Mouse (Mus musculus) midbrain, embryonic 12.5 days (tissue): ENCODE results near the gene Hist1h4j. TPM values are rescaled to one million over a fixed set of nuclear protein-coding genes. Genes with fewer than 3 reads are reported as not detected.
"Not testable (repeated sequence)": the region's sequence is repeated elsewhere in the genome, so short reads cannot be mapped to it uniquely, and the experiment has no call there.

Experiments
- ATAC-seq: fragments of 200-750 bp; cut with Nextera tagmentation; 2 replicates; pipeline ENCODE4 v1.8.0; 2017; ENCODE audit warnings: low read depth, moderate TSS enrichment, moderate library complexity; ENCODE audit not compliant: low FRiP score
- H3K27ac ChIP-seq: fragments of 300-500 bp; sonication (generic); replicated peaks from 2 replicates; pipeline ENCODE4 v1.5.1; 2016; ENCODE audit warnings: mild to moderate bottlenecking
- H3K27me3 ChIP-seq: fragments of 300-500 bp; sonication (generic); 2 replicates; pipeline ENCODE4 v1.6.1; 2016; ENCODE audit warnings: mild to moderate bottlenecking
- H3K36me3 ChIP-seq: fragments of 300-500 bp; sonication (generic); 2 replicates; pipeline ENCODE4 v1.6.1; 2016
- H3K4me1 ChIP-seq: fragments of 300-500 bp; sonication (generic); 2 replicates; pipeline ENCODE4 v1.6.1; 2016
- H3K4me2 ChIP-seq: fragments of 300-500 bp; sonication (generic); replicated peaks from 2 replicates; pipeline ENCODE4 v1.6.1; 2016; ENCODE audit warnings: mild to moderate bottlenecking, moderate library complexity
- H3K4me3 ChIP-seq: fragments of 300-500 bp; sonication (generic); 2 replicates; pipeline ENCODE4 v1.5.1; 2016; ENCODE audit warnings: mild to moderate bottlenecking
- H3K9ac ChIP-seq: fragments of 300-500 bp; sonication (generic); replicated peaks from 2 replicates; pipeline ENCODE4 v1.6.1; 2016; ENCODE audit warnings: mild to moderate bottlenecking, moderate library complexity
- H3K9me3 ChIP-seq: fragments of 300-500 bp; sonication (generic); 2 replicates; pipeline ENCODE4 v1.6.1; 2016; ENCODE audit warnings: mild to moderate bottlenecking
- WGBS: fragments of 180-500 bp; shearing (Covaris S2); methylation state at CpG from one replicate; pipeline ENCODE4 v1.1.7; 2016; 5-methylcytosine and 5-hydroxymethylcytosine counted together
- polyA plus RNA-seq: library from polyadenylated mRNA; unstranded; fragments of >200 nt; fragmentation: Nextera tagmentation; extraction: Ambion mirVana; gene quantifications from 2 replicates; pipeline ENCODE4 v1.2.1, GENCODE M21; 2016

The Hist1h4j gene
- polyA plus RNA-seq, 1 experiment from 2014 or later = 0.97 TPM

GRCm38 (mm10) chr13:21755707-21756106 lies 20.8 kb downstream of the Hist1h4j start:
- no peak overlapping the region for H3K27ac ChIP-seq
- no peaks in the 10 kb centered on the region for H3K36me3 ChIP-seq
- no peak for ATAC-seq
- WGBS = 73% methylated on average over 1 of the region's 1 CpGs
- peak overlapping the region; percentile 33; the same call in 1 of the 2 replicates for H3K4me2 ChIP-seq
- no peak overlapping the region for H3K9ac ChIP-seq
- H3K9me3 ChIP-seq = no peaks in the 10 kb centered on the region
- H3K4me3 ChIP-seq = no peak overlapping the region
- peaks cover 13% of the 10 kb centered on the region; the same call in 1 of the 2 replicates for H3K4me1 ChIP-seq
- no peaks in the 10 kb centered on the region for H3K27me3 ChIP-seq

- Histone ChIP-seq H3K27me3 (no peaks in the 10 kb centered on the region), H3K4me1 (peaks cover 27% of the 10 kb centered on the region), H3K36me3 (no peaks in the 10 kb centered on the region), H3K27ac (peak overlapping the region; percentile 95), H3K4me3 (peak overlapping the region; percentile 57), H3K9ac (peak overlapping the region; percentile 83), H3K9me3 (no peaks in the 10 kb centered on the region), H3K4me2 (peak overlapping the region; percentile 90)
- ATAC-seq = peak; percentile 84
- 6% methylated on average over 32 of the region's 33 CpGs for WGBS
Measured at GRCm38 (mm10) chr13:21778814-21779766, 44.2 kb downstream of the Hist1h4j start.

- peak within 1 kb of the TSS; percentile 83 for H3K9ac ChIP-seq
- H3K36me3 ChIP-seq = no peaks in the 10 kb centered on the region
- ATAC-seq = peak; percentile 45; the same call in 1 of the 2 replicates
- under 1% methylated on average over 44 of the region's 44 CpGs for WGBS
- H3K4me2 ChIP-seq = peak within 1 kb of the TSS; percentile 90
- peaks cover 31% of the 10 kb centered on the region for H3K4me1 ChIP-seq
- no peaks in the 10 kb centered on the region for H3K9me3 ChIP-seq
- peak within 1 kb of the TSS; percentile 57 for H3K4me3 ChIP-seq
- H3K27ac ChIP-seq = peak within 1 kb of the TSS; percentile 95
- H3K27me3 ChIP-seq = no peaks in the 10 kb centered on the region
Measured at GRCm38 (mm10) chr13:21779767-21780731, 45.2 kb downstream of the Hist1h4j start, which contains the start of gene Hist1h1b. Gene Hist1h1b, minus strand, starts transcription at chr13:21780625.

- Histone ChIP-seq H3K9ac (no peak overlapping the region), H3K4me2 (peak overlapping the region; percentile 90), H3K4me3 (peak overlapping the region; percentile 57; the same call in 1 of the 2 replicates), H3K27ac (peak overlapping the region; percentile 95), H3K4me1 (peaks cover 36% of the 10 kb centered on the region), H3K9me3 (no peaks in the 10 kb centered on the region), H3K27me3 (no peaks in the 10 kb centered on the region), H3K36me3 (no peaks in the 10 kb centered on the region)
- no peak for ATAC-seq
- WGBS = 42% methylated on average over 6 of the region's 6 CpGs
Measured at GRCm38 (mm10) chr13:21781021-21781555, 46.2 kb downstream of the Hist1h4j start.

GRCm38 (mm10) chr13:21781639-21782038 lies 46.8 kb downstream of the Hist1h4j start:
- Histone ChIP-seq H3K4me2 (no peak overlapping the region), H3K4me3 (no peak overlapping the region), H3K36me3 (no peaks in the 10 kb centered on the region), H3K27ac (peak overlapping the region; percentile 35; the same call in 1 of the 2 replicates), H3K4me1 (peaks cover 38% of the 10 kb centered on the region), H3K9ac (no peak overlapping the region), H3K27me3 (no peaks in the 10 kb centered on the region), H3K9me3 (no peaks in the 10 kb centered on the region)
- ATAC-seq = no peak
- WGBS = 97% methylated on average over 1 of the region's 1 CpGs

GRCm38 (mm10) chr13:21782361-21783254 lies 47.7 kb downstream of the Hist1h4j start:
- 1% methylated on average over 14 of the region's 35 CpGs for WGBS
- not testable (repeated sequence) for H3K27me3 ChIP-seq, H3K9me3 ChIP-seq, H3K36me3 ChIP-seq, ATAC-seq
- H3K4me2 ChIP-seq = peak overlapping the region; percentile 68
- peak overlapping the region; percentile 66 for H3K9ac ChIP-seq
- peak overlapping the region; percentile 88 for H3K27ac ChIP-seq
- H3K4me3 ChIP-seq = peak overlapping the region; percentile 47
- H3K4me1 ChIP-seq = peaks cover 38% of the 10 kb centered on the region

- Histone ChIP-seq H3K4me1 (peaks cover 42% of the 10 kb centered on the region), H3K36me3 (no peaks in the 10 kb centered on the region), H3K4me2 (peak within 1 kb of the TSS; percentile 68), H3K9me3 (no peaks in the 10 kb centered on the region), H3K27ac (peak within 1 kb of the TSS; percentile 88), H3K27me3 (no peaks in the 10 kb centered on the region), H3K9ac (peak within 1 kb of the TSS; percentile 66), H3K4me3 (peak within 1 kb of the TSS; percentile 47)
- under 1% methylated on average over 13 of the region's 20 CpGs for WGBS
- peak; percentile 65 for ATAC-seq
Measured at GRCm38 (mm10) chr13:21783255-21783617, 48.4 kb downstream of the Hist1h4j start, which contains the start of gene Hist1h3i. Gene Hist1h3i, minus strand, starts transcription at chr13:21783370.

GRCm38 (mm10) chr13:21783734-21784161 lies 48.9 kb downstream of the Hist1h4j start:
- Histone ChIP-seq H3K4me1 (peaks cover 47% of the 10 kb centered on the region), H3K27ac (peak overlapping the region; percentile 83), H3K27me3 (no peaks in the 10 kb centered on the region), H3K4me3 (peak overlapping the region; percentile 47), H3K36me3 (no peaks in the 10 kb centered on the region), H3K4me2 (peak overlapping the region; percentile 68), H3K9ac (peak overlapping the region; percentile 46), H3K9me3 (no peaks in the 10 kb centered on the region)
- ATAC-seq = no peak
- 3% methylated on average over 9 of the region's 9 CpGs for WGBS

- H3K36me3 ChIP-seq = no peaks in the 10 kb centered on the region
- H3K9me3 ChIP-seq = no peaks in the 10 kb centered on the region
- H3K4me3 ChIP-seq = 0 out of 2 replicates have a peak overlapping the region, but pooled peaks have one; percentile 47
- no peaks in the 10 kb centered on the region for H3K27me3 ChIP-seq
- peak overlapping the region; percentile 46 for H3K9ac ChIP-seq
- H3K4me1 ChIP-seq = peaks cover 47% of the 10 kb centered on the region
- peak overlapping the region; percentile 83 for H3K27ac ChIP-seq
- 20% methylated on average over 6 of the region's 6 CpGs for WGBS
- ATAC-seq = no peak
- H3K4me2 ChIP-seq = peak overlapping the region; percentile 68
Measured at GRCm38 (mm10) chr13:21784311-21784710, 49.4 kb downstream of the Hist1h4j start.
